In the genomic region with DNA sequence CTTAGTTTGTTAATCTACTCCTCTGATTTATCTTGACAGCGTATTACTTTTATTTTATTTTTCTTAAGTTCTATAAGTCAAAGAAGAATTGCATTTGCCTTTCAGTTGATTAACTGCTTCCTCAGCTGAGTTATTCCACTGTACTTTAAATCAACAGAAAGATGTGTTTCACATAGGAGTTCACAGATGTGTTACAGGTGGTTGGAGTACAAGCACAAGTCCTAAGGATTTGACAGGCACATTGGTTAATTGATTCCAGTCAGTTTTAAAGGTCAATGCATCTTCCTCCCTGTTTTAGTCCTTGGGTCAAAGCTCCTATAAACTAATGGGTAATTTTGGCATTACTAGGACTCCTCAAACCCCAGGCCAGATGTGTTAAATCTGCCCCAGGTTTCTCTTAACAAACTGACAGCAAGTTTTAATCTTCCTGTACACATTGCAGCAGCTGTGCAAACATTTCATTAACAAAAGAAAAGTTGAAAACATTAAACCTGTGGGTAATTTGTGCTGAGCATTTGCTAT, we compare ENCODE assay signal across 17 mouse cellular contexts.
DNase-seq lines count a peak whose midpoint lies in the region; ATAC-seq and TF ChIP-seq lines count a peak whose summit lies in the region.
"Had no signal": no experiment of that assay in that cellular context is flagged by ENCODE, and none has a peak within 500 bp of the region (broad histone marks: within the 10 kb centered on the region; RNA-seq: fewer than 3 reads in every experiment).

No protein-coding gene starts in this region.

- TF ChIP-seq CTCF in stomach, postnatal 0 days (IDR thresholded peaks at IDR 0.05; ENCODE audit: low read depth) = no peak

- 56% methylated on average over 1 of the region's 1 CpGs for WGBS in kidney, embryonic 14.5 days
- 57% methylated on average over 1 of the region's 1 CpGs for WGBS in stomach, embryonic 14.5 days
- 43% methylated on average over 1 of the region's 1 CpGs for WGBS in stomach, postnatal 0 days
- 77% methylated on average over 1 of the region's 1 CpGs for WGBS in midbrain, embryonic 10.5 days

- no peaks in the 10 kb centered on the region for H3K27me3 ChIP-seq in kidney, embryonic 14.5 days (ENCODE audit: control insufficient read depth, insufficient read depth, low read length)
- H3K27me3 ChIP-seq in stomach, embryonic 14.5 days (ENCODE audit: control insufficient read depth, insufficient read depth, low read length) = no peaks in the 10 kb centered on the region
- no peaks in the 10 kb centered on the region for H3K27me3 ChIP-seq in stomach, postnatal 0 days (ENCODE audit: control insufficient read depth, insufficient read depth, low read length)
- no peaks in the 10 kb centered on the region for H3K27me3 ChIP-seq in midbrain, embryonic 10.5 days (ENCODE audit: low read depth, poor library complexity, severe bottlenecking)
- H3K27me3 ChIP-seq: embryonic facial prominence, embryonic 12.5 days; forebrain, embryonic 12.5 days; heart, embryonic 12.5 days had no signal

- H3K27ac ChIP-seq in kidney, embryonic 14.5 days (ENCODE audit: low read depth, low read length) = no peak overlapping the region
- H3K27ac ChIP-seq in stomach, embryonic 14.5 days (ENCODE audit: low read length) = no peak overlapping the region
- H3K27ac ChIP-seq in stomach, postnatal 0 days (replicated peaks) = no peak overlapping the region
- H3K27ac ChIP-seq in midbrain, embryonic 10.5 days (replicated peaks) = no peak overlapping the region
- H3K27ac ChIP-seq: embryonic facial prominence, embryonic 12.5 days; forebrain, embryonic 12.5 days; heart, adult 2 months had no signal

- H3K4me3 ChIP-seq in kidney, embryonic 14.5 days (ENCODE audit: low read length) = no peak overlapping the region
- no peak overlapping the region for H3K4me3 ChIP-seq in stomach, embryonic 14.5 days (ENCODE audit: low read depth, low read length)
- H3K4me3 ChIP-seq in stomach, postnatal 0 days (ENCODE audit: low read depth, low read length) = no peak overlapping the region
- H3K4me3 ChIP-seq in midbrain, embryonic 10.5 days = no peak overlapping the region
- H3K4me3 ChIP-seq: embryonic facial prominence, embryonic 12.5 days; forebrain, embryonic 12.5 days; heart, adult 2 months; heart, embryonic 12.5 days had no signal

- peak; percentile 76; the same call in 1 of the 2 replicates for ATAC-seq in kidney, embryonic 14.5 days (ENCODE audit: low FRiP score, low TSS enrichment)
- ATAC-seq in stomach, embryonic 14.5 days (ENCODE audit: insufficient number of reproducible peaks, insufficient read depth, low FRiP score, low read depth) = peak; percentile 46; the same call in 1 of the 2 replicates
- ATAC-seq in stomach, postnatal 0 days (ENCODE audit: low FRiP score, low TSS enrichment) = no peak
- ATAC-seq: forebrain, embryonic 16.5 days; hindbrain, embryonic 16.5 days had no signal

- no peak overlapping the region for H3K9ac ChIP-seq in kidney, embryonic 14.5 days (ENCODE audit: low read depth, low read length)
- H3K9ac ChIP-seq in stomach, embryonic 14.5 days (replicated peaks; ENCODE audit: low read depth, low read length) = no peak overlapping the region
- H3K9ac ChIP-seq in stomach, postnatal 0 days (ENCODE audit: low read length) = no peak overlapping the region
- H3K9ac ChIP-seq: embryonic facial prominence, embryonic 12.5 days; forebrain, embryonic 12.5 days; heart, embryonic 12.5 days had no signal

- DNase-seq in kidney, adult 11 months = no peak
- DNase-seq in stomach, postnatal 0 days (ENCODE audit: low spot score) = no peak
- DNase-seq in forelimb bud, embryonic 11.5 days (ENCODE audit: low read depth, low spot score) = peak; percentile 0
- no peak for DNase-seq in midbrain, embryonic 10.5 days (ENCODE audit: low spot score)
- no peak for DNase-seq in heart, adult 8-10 months (ENCODE audit: low spot score)
- DNase-seq: adrenal gland, adult 8-10 months; adrenal gland, postnatal 36 days; cerebellum, adult 2 months; gastrocnemius, postnatal 14 days; heart, adult 2 months had no signal

- H3K4me1 ChIP-seq in kidney, embryonic 14.5 days (ENCODE audit: control insufficient read depth, insufficient read depth, low read length) = no peaks in the 10 kb centered on the region
- no peaks in the 10 kb centered on the region for H3K4me1 ChIP-seq in stomach, embryonic 14.5 days (ENCODE audit: control insufficient read depth, insufficient read depth, low read length)
- H3K4me1 ChIP-seq in stomach, postnatal 0 days (replicated peaks; ENCODE audit: control insufficient read depth, insufficient read depth) = no peaks in the 10 kb centered on the region
- H3K4me1 ChIP-seq in midbrain, embryonic 10.5 days = no peaks in the 10 kb centered on the region
- H3K4me1 ChIP-seq: embryonic facial prominence, embryonic 12.5 days; forebrain, embryonic 12.5 days; heart, embryonic 12.5 days had no signal

- H3K36me3 ChIP-seq in kidney, embryonic 14.5 days (ENCODE audit: control insufficient read depth, insufficient read depth, low read length) = no peaks in the 10 kb centered on the region
- H3K36me3 ChIP-seq in stomach, embryonic 14.5 days (ENCODE audit: control insufficient read depth, insufficient read depth, low read length) = no peaks in the 10 kb centered on the region
- no peaks in the 10 kb centered on the region for H3K36me3 ChIP-seq in stomach, postnatal 0 days (ENCODE audit: control insufficient read depth, insufficient read depth, low read length)
- no peaks in the 10 kb centered on the region for H3K36me3 ChIP-seq in midbrain, embryonic 10.5 days
- H3K36me3 ChIP-seq: embryonic facial prominence, embryonic 12.5 days; forebrain, embryonic 12.5 days; heart, embryonic 12.5 days had no signal

- no peak overlapping the region for H3K4me2 ChIP-seq in kidney, embryonic 14.5 days (replicated peaks; ENCODE audit: low read depth, low read length)
- no peak overlapping the region for H3K4me2 ChIP-seq in stomach, embryonic 14.5 days (replicated peaks; ENCODE audit: low read depth, low read length)
- no peak overlapping the region for H3K4me2 ChIP-seq in stomach, postnatal 0 days (replicated peaks; ENCODE audit: low read depth)
- H3K4me2 ChIP-seq: embryonic facial prominence, embryonic 12.5 days; forebrain, embryonic 12.5 days; heart, embryonic 12.5 days had no signal

- no peaks in the 10 kb centered on the region for H3K9me3 ChIP-seq in kidney, embryonic 14.5 days (ENCODE audit: control insufficient read depth, low read length)
- H3K9me3 ChIP-seq in stomach, embryonic 14.5 days (ENCODE audit: control insufficient read depth, low read depth, low read length) = no peaks in the 10 kb centered on the region
- no peaks in the 10 kb centered on the region for H3K9me3 ChIP-seq in stomach, postnatal 0 days (ENCODE audit: control insufficient read depth, low read length)
- no peaks in the 10 kb centered on the region for H3K9me3 ChIP-seq in midbrain, embryonic 10.5 days (replicated peaks)
- H3K9me3 ChIP-seq: embryonic facial prominence, embryonic 12.5 days; forebrain, embryonic 12.5 days; heart, embryonic 12.5 days had no signal

- TF ChIP-seq EP300 in stomach, postnatal 0 days (optimal IDR thresholded peaks at IDR 0.05) = no peak
